Mouse (Mus musculus) telencephalon, adult 2 months (tissue): ENCODE measurements around the gene Ank2.

Source experiments
- DNase-seq: peaks from one replicate; pipeline ENCODE4 v3.0.0-alpha.2; 2011; ENCODE audit warnings: low read depth, low spot score

Gene Ank2

GRCm38 (mm10) chr3:126886644-126887043 is 612.5 kb downstream of the Ank2 start:
- no peak for DNase-seq

GRCm38 (mm10) chr3:126886090-126886489 is 613.1 kb downstream of the Ank2 start:
- no peak for DNase-seq

DNA sequence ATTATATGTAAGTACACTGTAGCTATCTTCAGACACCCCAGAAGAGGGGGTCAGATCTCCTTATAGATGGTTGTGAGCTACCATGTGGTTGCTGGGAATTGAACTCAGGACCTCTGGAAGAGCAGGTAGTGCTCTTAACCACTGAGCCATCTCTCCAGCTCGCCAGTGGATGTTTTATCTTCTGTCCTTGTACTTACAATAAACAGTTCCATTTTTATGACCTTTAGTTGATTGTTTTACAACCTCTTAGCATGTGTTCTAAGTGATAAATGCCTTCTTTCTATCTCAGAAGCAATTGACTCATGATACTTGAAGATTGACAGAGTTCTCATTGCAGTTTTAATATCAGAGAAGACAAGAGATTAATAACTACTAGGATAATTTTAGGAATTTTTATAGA is 620.9 kb downstream of the Ank2 start:
- no peak for DNase-seq
